Mouse (Mus musculus) intestine, embryonic 16.5 days (tissue): ENCODE measurements at regions not wholly inside any gene's neighbourhood (a gene's known extent, or its start where the extent isn't known, plus 50 kb on each side); places are given as distances from the start of the nearest gene placed in this dataset.

Source experiments
- ATAC-seq: fragments of 200-750 bp; cut with Nextera tagmentation; 2 replicates; pipeline ENCODE4 v1.8.0; 2017; ENCODE audit warnings: moderate TSS enrichment, moderate library complexity
- H3K27ac ChIP-seq: fragments of 300-500 bp; sonication (generic); 2 replicates; pipeline ENCODE4 v1.5.1; 2014; ENCODE audit warnings: mild to moderate bottlenecking, low read length
- H3K27me3 ChIP-seq: fragments of 300-500 bp; sonication (generic); replicated peaks from 2 replicates; pipeline ENCODE4 v1.6.1; 2014; ENCODE audit warnings: low read length, control low read depth, mixed read lengths; ENCODE audit not compliant: control insufficient read depth, insufficient read depth
- H3K36me3 ChIP-seq: fragments of 300-500 bp; sonication (generic); 2 replicates; pipeline ENCODE4 v1.6.1; 2014; ENCODE audit warnings: low read length, control low read depth; ENCODE audit not compliant: control insufficient read depth, insufficient read depth
- H3K4me1 ChIP-seq: fragments of 300-500 bp; sonication (generic); 2 replicates; pipeline ENCODE4 v1.6.1; 2014; ENCODE audit warnings: low read length, control low read depth, mixed read lengths; ENCODE audit not compliant: control insufficient read depth, insufficient read depth
- H3K4me2 ChIP-seq: fragments of 300-500 bp; sonication (generic); 2 replicates; pipeline ENCODE4 v1.6.1; 2014; ENCODE audit warnings: low read depth, low read length, control low read depth
- H3K4me3 ChIP-seq: fragments of 300-500 bp; sonication (generic); 2 replicates; pipeline ENCODE4 v1.5.1; 2014; ENCODE audit warnings: mild to moderate bottlenecking, low read length
- H3K9ac ChIP-seq: fragments of 300-500 bp; sonication (generic); 2 replicates; pipeline ENCODE4 v1.6.1; 2014; ENCODE audit warnings: low read depth, low read length
- H3K9me3 ChIP-seq: fragments of 300-500 bp; sonication (generic); 2 replicates; pipeline ENCODE4 v1.6.1; 2016; ENCODE audit warnings: low read length, control low read depth; ENCODE audit not compliant: control insufficient read depth
- WGBS: fragments of 180-500 bp; shearing (Covaris S2); extraction: QIAGEN DNeasy Blood & Tissue Kit; methylation state at CpG from one replicate; pipeline ENCODE4 v1.1.7; 2014; 5-methylcytosine and 5-hydroxymethylcytosine counted together

- no peaks in the 10 kb centered on the region for H3K4me1 ChIP-seq
- no peak for ATAC-seq
- no peak overlapping the region for H3K4me3 ChIP-seq
- H3K27ac ChIP-seq = no peak overlapping the region
- no peak overlapping the region for H3K9ac ChIP-seq
- no peaks in the 10 kb centered on the region for H3K36me3 ChIP-seq
- no peak overlapping the region for H3K4me2 ChIP-seq
- H3K9me3 ChIP-seq = no peaks in the 10 kb centered on the region
- H3K27me3 ChIP-seq = no peaks in the 10 kb centered on the region; the same call in 1 of the 2 replicates
- WGBS = 78% methylated on average over 10 of the region's 10 CpGs
Observed at GRCm38 (mm10) chr17:14492936-14493335, 201.1 kb downstream of the Thbs2 start.

- H3K9ac ChIP-seq = no peak overlapping the region
- H3K4me1 ChIP-seq = no peaks in the 10 kb centered on the region
- H3K27me3 ChIP-seq = no peaks in the 10 kb centered on the region
- H3K4me2 ChIP-seq = no peak overlapping the region
- no peaks in the 10 kb centered on the region for H3K9me3 ChIP-seq
- H3K27ac ChIP-seq = no peak overlapping the region
- WGBS = 86% methylated on average over 6 of the region's 6 CpGs
- no peak for ATAC-seq
- no peaks in the 10 kb centered on the region for H3K36me3 ChIP-seq
- no peak overlapping the region for H3K4me3 ChIP-seq
Observed at GRCm38 (mm10) chr17:14481746-14482145, 202.4 kb downstream of the Smoc2 start.

GRCm38 (mm10) chr17:14478938-14479505 is 199.7 kb downstream of the Smoc2 start:
- Histone ChIP-seq H3K4me2 (no peak overlapping the region), H3K36me3 (no peaks in the 10 kb centered on the region), H3K9me3 (no peaks in the 10 kb centered on the region), H3K9ac (no peak overlapping the region), H3K4me3 (no peak overlapping the region), H3K4me1 (peaks cover 9% of the 10 kb centered on the region), H3K27ac (no peak overlapping the region), H3K27me3 (no peaks in the 10 kb centered on the region)
- WGBS = 80% methylated on average over 10 of the region's 10 CpGs
- ATAC-seq = no peak

GRCm38 (mm10) chr17:14476707-14477106 is 197.4 kb downstream of the Smoc2 start:
- Histone ChIP-seq H3K27me3 (no peaks in the 10 kb centered on the region), H3K4me2 (no peak overlapping the region), H3K9me3 (no peaks in the 10 kb centered on the region), H3K9ac (no peak overlapping the region), H3K4me1 (peaks cover 9% of the 10 kb centered on the region), H3K36me3 (no peaks in the 10 kb centered on the region), H3K4me3 (no peak overlapping the region), H3K27ac (no peak overlapping the region)
- WGBS = 80% methylated on average over 12 of the region's 12 CpGs
- ATAC-seq = no peak

GRCm38 (mm10) chr17:14475778-14476647 is 196.7 kb downstream of the Smoc2 start:
- no peaks in the 10 kb centered on the region for H3K36me3 ChIP-seq
- no peak overlapping the region for H3K9ac ChIP-seq
- no peaks in the 10 kb centered on the region for H3K9me3 ChIP-seq
- 0 out of 2 replicates have a peak overlapping the region, but pooled peaks have one; percentile 3 for H3K4me2 ChIP-seq
- H3K4me1 ChIP-seq = peaks cover 9% of the 10 kb centered on the region
- no peak overlapping the region for H3K4me3 ChIP-seq
- no peak overlapping the region for H3K27ac ChIP-seq
- peak; percentile 73 for ATAC-seq
- WGBS = 25% methylated on average over 23 of the region's 23 CpGs
- H3K27me3 ChIP-seq = no peaks in the 10 kb centered on the region

- Histone ChIP-seq H3K36me3 (no peaks in the 10 kb centered on the region), H3K4me1 (peaks cover 9% of the 10 kb centered on the region), H3K27me3 (no peaks in the 10 kb centered on the region), H3K9me3 (no peaks in the 10 kb centered on the region), H3K4me2 (no peak overlapping the region), H3K9ac (no peak overlapping the region), H3K4me3 (no peak overlapping the region), H3K27ac (no peak overlapping the region)
- peak; percentile 42 for ATAC-seq
- WGBS = 25% methylated on average over 4 of the region's 4 CpGs
Observed at GRCm38 (mm10) chr17:14475277-14475676, 196.0 kb downstream of the Smoc2 start.

GRCm38 (mm10) chr17:14468754-14469488 is 189.6 kb downstream of the Smoc2 start:
- no peaks in the 10 kb centered on the region for H3K36me3 ChIP-seq
- ATAC-seq = no peak
- no peaks in the 10 kb centered on the region for H3K27me3 ChIP-seq
- H3K4me3 ChIP-seq = no peak overlapping the region
- H3K9me3 ChIP-seq = no peaks in the 10 kb centered on the region
- H3K4me2 ChIP-seq = no peak overlapping the region
- H3K4me1 ChIP-seq = no peaks in the 10 kb centered on the region
- no peak overlapping the region for H3K27ac ChIP-seq
- no peak overlapping the region for H3K9ac ChIP-seq
- 66% methylated on average over 6 of the region's 6 CpGs for WGBS

GRCm38 (mm10) chr17:14455251-14455743 is 176.0 kb downstream of the Smoc2 start:
- Histone ChIP-seq H3K4me3 (no peak overlapping the region), H3K9me3 (no peaks in the 10 kb centered on the region), H3K36me3 (no peaks in the 10 kb centered on the region), H3K4me1 (no peaks in the 10 kb centered on the region), H3K9ac (no peak overlapping the region), H3K4me2 (no peak overlapping the region), H3K27me3 (no peaks in the 10 kb centered on the region), H3K27ac (no peak overlapping the region)
- WGBS = 58% methylated on average over 8 of the region's 8 CpGs
- ATAC-seq = no peak
